Mouse (Mus musculus) C2C12 (cell line): ENCODE data around the gene Trdn.

Experiments
- CTCF ChIP-seq: IDR thresholded peaks from one replicate; pipeline ENCODE4 v1.5.1; 2011; ENCODE audit not compliant: control insufficient read depth, insufficient read depth, insufficient read length
- MAX ChIP-seq: IDR thresholded peaks from one replicate; pipeline ENCODE4 v1.6.1; 2011; ENCODE audit warnings: mild to moderate bottlenecking, control low read depth
- USF1 ChIP-seq: IDR thresholded peaks from one replicate; pipeline ENCODE4 v1.6.1; 2011; ENCODE audit warnings: low read depth, mild to moderate bottlenecking, control low read depth, moderate library complexity

DNA sequence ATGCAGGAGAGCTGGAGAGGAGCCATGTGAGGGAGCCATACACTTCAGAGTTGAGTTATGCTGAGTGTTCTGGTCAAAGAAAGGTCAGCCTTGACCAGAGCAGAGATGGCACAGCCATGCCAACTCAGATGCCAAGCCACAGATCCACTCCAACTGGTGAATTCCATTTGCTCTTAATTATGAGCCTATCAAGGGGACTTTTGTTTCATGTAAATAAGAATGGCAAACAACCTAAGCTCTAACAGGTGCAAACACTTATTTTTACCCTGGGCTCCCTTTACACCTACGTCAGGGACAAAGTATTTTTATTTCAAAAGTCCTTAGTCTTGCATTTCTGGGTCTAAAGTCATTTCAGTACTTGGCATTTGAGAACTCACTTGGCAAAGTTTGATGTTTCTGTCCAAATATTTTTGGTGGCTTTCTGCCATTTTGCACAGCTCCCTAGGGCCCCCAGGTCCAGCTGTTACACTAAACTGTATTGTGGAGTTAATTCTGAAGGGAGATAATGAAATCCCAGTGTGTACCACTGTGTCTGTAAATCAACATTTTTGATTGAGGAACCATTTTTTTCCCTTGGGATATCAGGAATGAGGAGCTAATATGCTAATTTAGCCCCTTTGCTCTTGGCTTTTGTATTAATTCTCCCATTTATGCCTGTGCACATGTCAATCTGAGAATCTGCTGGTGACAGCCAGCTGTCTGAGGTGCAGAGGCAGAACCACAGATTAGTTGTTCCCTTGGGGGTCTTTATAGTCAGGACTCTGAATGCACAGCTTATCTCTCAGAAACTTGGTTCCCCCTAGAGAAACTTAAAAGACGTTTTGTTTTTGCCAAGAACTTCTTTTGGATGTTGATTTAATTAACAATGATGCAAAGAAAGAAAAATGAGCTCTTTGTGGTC lies 99.6 kb downstream of the Trdn start:
- no peak for TF ChIP-seq CTCF
- TF ChIP-seq MAX, result no peak
- TF ChIP-seq USF1, result no peak
